Mouse (Mus musculus) kidney, embryonic 15.5 days (tissue): ENCODE measurements around the gene Phldb1. TPM values are rescaled to one million over a fixed set of nuclear protein-coding genes. Genes with fewer than 3 reads are reported as not detected.

Experiments
- ATAC-seq: fragments of 200-750 bp; cut with Nextera tagmentation; replicated peaks from 2 replicates; pipeline ENCODE4 v1.8.0; 2017; ENCODE audit warnings: moderate TSS enrichment; ENCODE audit not compliant: low FRiP score
- H3K27ac ChIP-seq: fragments of 300-500 bp; sonication (generic); 2 replicates; pipeline ENCODE4 v1.5.1; 2015; ENCODE audit warnings: mild to moderate bottlenecking, inconsistent platforms
- H3K27me3 ChIP-seq: fragments of 300-500 bp; sonication (generic); 2 replicates; pipeline ENCODE4 v1.6.1; 2015; ENCODE audit warnings: inconsistent platforms
- H3K36me3 ChIP-seq: fragments of 300-500 bp; sonication (generic); 2 replicates; pipeline ENCODE4 v1.6.1; 2015; ENCODE audit warnings: inconsistent platforms
- H3K4me1 ChIP-seq: fragments of 300-500 bp; sonication (generic); 2 replicates; pipeline ENCODE4 v1.6.1; 2015; ENCODE audit warnings: inconsistent platforms
- H3K4me2 ChIP-seq: fragments of 300-500 bp; sonication (generic); 2 replicates; pipeline ENCODE4 v1.6.1; 2015; ENCODE audit warnings: moderate library complexity, mild to moderate bottlenecking, inconsistent platforms
- H3K4me3 ChIP-seq: fragments of 300-500 bp; sonication (generic); replicated peaks from 2 replicates; pipeline ENCODE4 v1.5.1; 2015; ENCODE audit warnings: mild to moderate bottlenecking, inconsistent platforms
- H3K9ac ChIP-seq: fragments of 300-500 bp; sonication (generic); 2 replicates; pipeline ENCODE4 v1.6.1; 2015; ENCODE audit warnings: mild to moderate bottlenecking, inconsistent platforms
- H3K9me3 ChIP-seq: fragments of 300-500 bp; sonication (generic); replicated peaks from 2 replicates; pipeline ENCODE4 v1.6.1; 2016; ENCODE audit warnings: inconsistent platforms
- WGBS: fragments of 180-500 bp; shearing (Covaris S2); methylation state at CpG from one replicate; pipeline ENCODE4 v1.1.7; 2015; ENCODE audit warnings: mixed read lengths; 5-methylcytosine and 5-hydroxymethylcytosine counted together
- polyA plus RNA-seq: library from polyadenylated mRNA; unstranded; fragments of >200 nt; fragmentation: Nextera tagmentation; extraction: Ambion mirVana; gene quantifications from 2 replicates; pipeline ENCODE4 v1.2.1, GENCODE M21; 2015

The Phldb1 gene
- polyA plus RNA-seq, 1 experiment from 2014 or later: 36.4 TPM

DNA sequence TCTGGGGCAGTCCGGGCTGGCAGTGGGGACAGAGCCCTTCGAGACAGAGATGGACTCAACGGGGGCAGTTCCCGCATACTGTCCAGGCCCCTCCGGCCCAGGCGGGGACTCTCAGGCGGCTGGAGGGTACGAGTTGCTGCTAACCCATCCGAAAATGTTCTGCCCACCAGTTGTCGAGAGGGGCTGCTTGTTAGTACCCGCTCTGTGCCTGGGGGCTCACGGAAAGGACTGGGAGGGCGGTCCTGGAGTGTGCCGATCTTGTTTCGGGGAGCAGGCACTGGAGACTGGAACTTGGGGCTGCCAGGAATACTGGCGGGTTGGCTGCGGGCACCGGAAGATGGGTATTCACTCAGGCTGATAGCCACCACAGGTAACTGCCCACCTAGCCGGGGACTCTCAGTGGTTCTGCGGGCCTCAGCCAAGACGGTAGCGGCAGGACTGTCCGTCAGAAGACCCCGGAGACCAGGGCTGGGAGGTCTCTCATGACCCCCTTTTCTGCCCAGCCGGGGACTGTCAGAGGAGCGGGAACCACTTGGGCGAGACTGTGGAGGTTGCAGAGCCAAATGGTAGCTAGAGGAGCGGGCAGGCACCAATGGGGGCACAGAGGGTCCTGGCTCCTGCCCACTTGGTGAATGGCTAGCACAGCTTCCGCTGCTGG lies 19.2 kb downstream of the Phldb1 start:
- peaks cover 74% of the 10 kb centered on the region for H3K36me3 ChIP-seq
- no peak overlapping the region for H3K4me2 ChIP-seq
- 92% methylated on average over 29 of the region's 29 CpGs for WGBS
- no peak for ATAC-seq
- H3K27me3 ChIP-seq: no peaks in the 10 kb centered on the region
- H3K4me3 ChIP-seq: no peak overlapping the region
- peaks cover 17% of the 10 kb centered on the region for H3K4me1 ChIP-seq
- no peaks in the 10 kb centered on the region for H3K9me3 ChIP-seq
- H3K9ac ChIP-seq: no peak overlapping the region
- H3K27ac ChIP-seq: no peak overlapping the region

DNA sequence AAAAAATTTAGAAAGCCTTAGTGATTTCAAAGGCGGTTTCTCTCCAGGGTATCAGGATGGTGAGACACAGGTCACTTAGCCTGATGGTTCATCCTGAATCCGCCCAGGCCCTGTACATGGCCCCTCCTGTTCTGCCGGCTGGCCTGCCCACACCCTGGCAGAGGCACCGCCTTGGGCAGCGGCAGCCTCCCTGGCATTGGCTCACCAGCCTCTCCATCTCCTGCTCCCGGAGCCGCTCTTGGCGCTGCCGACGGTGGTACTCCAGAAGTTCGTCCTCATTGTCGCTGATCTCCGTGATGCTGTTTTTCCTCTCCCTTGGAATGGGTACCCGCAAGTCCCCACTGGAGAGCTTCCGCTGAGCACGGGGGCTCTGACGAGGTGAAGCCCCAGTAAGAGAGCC lies 19.9 kb downstream of the Phldb1 start:
- Histone ChIP-seq H3K9ac (no peak overlapping the region), H3K36me3 (peaks cover 81% of the 10 kb centered on the region), H3K27ac (no peak overlapping the region), H3K9me3 (no peaks in the 10 kb centered on the region), H3K27me3 (no peaks in the 10 kb centered on the region), H3K4me1 (peaks cover 9% of the 10 kb centered on the region), H3K4me3 (no peak overlapping the region), H3K4me2 (no peak overlapping the region)
- WGBS: 91% methylated on average over 17 of the region's 17 CpGs
- no peak for ATAC-seq

GRCm38 (mm10) chr9:44713574-44713973 lies 21.4 kb downstream of the Phldb1 start:
- Histone ChIP-seq H3K36me3 (peaks cover 90% of the 10 kb centered on the region), H3K9ac (no peak overlapping the region), H3K4me3 (no peak overlapping the region), H3K9me3 (no peaks in the 10 kb centered on the region), H3K27ac (no peak overlapping the region), H3K27me3 (no peaks in the 10 kb centered on the region), H3K4me1 (peaks cover 9% of the 10 kb centered on the region), H3K4me2 (no peak overlapping the region)
- WGBS: 73% methylated on average over 2 of the region's 2 CpGs
- ATAC-seq: no peak

- Histone ChIP-seq H3K4me1 (peaks cover 14% of the 10 kb centered on the region), H3K9ac (no peak overlapping the region), H3K4me2 (no peak overlapping the region), H3K27me3 (no peaks in the 10 kb centered on the region), H3K9me3 (no peaks in the 10 kb centered on the region), H3K4me3 (no peak overlapping the region), H3K36me3 (peaks cover 86% of the 10 kb centered on the region), H3K27ac (no peak overlapping the region)
- no peak for ATAC-seq
- 89% methylated on average over 6 of the region's 6 CpGs for WGBS
Measured at GRCm38 (mm10) chr9:44713080-44713479, 21.9 kb downstream of the Phldb1 start.

DNA sequence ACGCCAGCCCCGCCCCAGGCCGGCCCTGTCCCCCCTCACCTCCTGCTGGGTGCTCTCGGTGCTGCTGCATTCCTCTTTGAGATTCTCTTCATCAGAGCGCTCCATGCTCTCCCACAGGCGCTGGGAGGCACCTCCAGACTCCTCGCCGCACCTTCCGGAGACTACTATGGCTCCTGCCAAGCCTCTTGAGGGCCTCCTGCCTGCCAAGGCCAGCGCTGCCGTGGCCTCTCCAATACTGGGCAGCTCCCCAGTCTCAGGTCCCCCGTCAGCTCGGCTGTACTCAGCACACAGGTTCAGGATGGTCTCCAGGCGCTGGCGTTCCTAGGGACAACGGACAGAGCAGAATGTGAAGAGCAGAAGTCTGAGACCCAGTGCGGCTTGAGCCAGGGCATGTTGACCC lies 23.4 kb downstream of the Phldb1 start:
- no peak for ATAC-seq
- Histone ChIP-seq H3K27me3 (no peaks in the 10 kb centered on the region), H3K4me3 (no peak overlapping the region), H3K9ac (no peak overlapping the region), H3K27ac (no peak overlapping the region), H3K9me3 (no peaks in the 10 kb centered on the region), H3K4me2 (no peak overlapping the region), H3K36me3 (peaks cover 85% of the 10 kb centered on the region), H3K4me1 (peaks cover 25% of the 10 kb centered on the region)
- WGBS: 71% methylated on average over 17 of the region's 17 CpGs

- Histone ChIP-seq H3K4me3 (no peak overlapping the region), H3K4me1 (peaks cover 25% of the 10 kb centered on the region), H3K27me3 (no peaks in the 10 kb centered on the region), H3K4me2 (no peak overlapping the region), H3K36me3 (peaks cover 85% of the 10 kb centered on the region), H3K27ac (no peak overlapping the region), H3K9ac (no peak overlapping the region), H3K9me3 (no peaks in the 10 kb centered on the region)
- ATAC-seq: no peak
- 78% methylated on average over 5 of the region's 5 CpGs for WGBS
Measured at GRCm38 (mm10) chr9:44710213-44710612, 24.8 kb downstream of the Phldb1 start.

GRCm38 (mm10) chr9:44709600-44709999 lies 25.4 kb downstream of the Phldb1 start:
- H3K4me1 ChIP-seq: peaks cover 25% of the 10 kb centered on the region
- H3K9ac ChIP-seq: no peak overlapping the region
- peaks cover 85% of the 10 kb centered on the region for H3K36me3 ChIP-seq
- no peaks in the 10 kb centered on the region for H3K27me3 ChIP-seq
- H3K9me3 ChIP-seq: no peaks in the 10 kb centered on the region
- no peak overlapping the region for H3K4me2 ChIP-seq
- 61% methylated on average over 2 of the region's 2 CpGs for WGBS
- no peak for ATAC-seq
- no peak overlapping the region for H3K4me3 ChIP-seq
- no peak overlapping the region for H3K27ac ChIP-seq

GRCm38 (mm10) chr9:44708925-44709324 lies 26.1 kb downstream of the Phldb1 start:
- ATAC-seq: no peak
- H3K9me3 ChIP-seq: no peaks in the 10 kb centered on the region
- peak overlapping the region; percentile 64; the same call in 1 of the 2 replicates for H3K27ac ChIP-seq
- peak overlapping the region; percentile 91 for H3K4me2 ChIP-seq
- 20% methylated on average over 6 of the region's 6 CpGs for WGBS
- peak overlapping the region; percentile 50; the same call in 1 of the 2 replicates for H3K9ac ChIP-seq
- H3K4me3 ChIP-seq: peak overlapping the region; percentile 48
- H3K36me3 ChIP-seq: peaks cover 86% of the 10 kb centered on the region
- H3K27me3 ChIP-seq: no peaks in the 10 kb centered on the region
- H3K4me1 ChIP-seq: peaks cover 28% of the 10 kb centered on the region

GRCm38 (mm10) chr9:44708429-44708765 lies 26.6 kb downstream of the Phldb1 start:
- peak overlapping the region; percentile 50 for H3K9ac ChIP-seq
- H3K4me2 ChIP-seq: peak overlapping the region; percentile 91
- peak overlapping the region; percentile 64 for H3K27ac ChIP-seq
- peak overlapping the region; percentile 48 for H3K4me3 ChIP-seq
- H3K36me3 ChIP-seq: peaks cover 86% of the 10 kb centered on the region
- H3K4me1 ChIP-seq: peaks cover 28% of the 10 kb centered on the region
- 3% methylated on average over 22 of the region's 24 CpGs for WGBS
- ATAC-seq: peak; percentile 87
- H3K9me3 ChIP-seq: no peaks in the 10 kb centered on the region
- no peaks in the 10 kb centered on the region for H3K27me3 ChIP-seq

- ATAC-seq: peak; percentile 29; the same call in 1 of the 2 replicates
- Histone ChIP-seq H3K4me3 (peak overlapping the region; percentile 48), H3K9ac (peak overlapping the region; percentile 50), H3K4me1 (peaks cover 28% of the 10 kb centered on the region), H3K27me3 (no peaks in the 10 kb centered on the region), H3K9me3 (no peaks in the 10 kb centered on the region), H3K4me2 (peak overlapping the region; percentile 91), H3K36me3 (peaks cover 86% of the 10 kb centered on the region), H3K27ac (peak overlapping the region; percentile 64)
- 18% methylated on average over 28 of the region's 28 CpGs for WGBS
Measured at GRCm38 (mm10) chr9:44707749-44708428, 27.1 kb downstream of the Phldb1 start.

GRCm38 (mm10) chr9:44699730-44700129 lies 35.3 kb downstream of the Phldb1 start:
- H3K36me3 ChIP-seq: peaks cover 98% of the 10 kb centered on the region
- H3K27me3 ChIP-seq: no peaks in the 10 kb centered on the region

GRCm38 (mm10) chr9:44699196-44699595 lies 35.8 kb downstream of the Phldb1 start:
- H3K4me3 ChIP-seq: no peak overlapping the region
- no peaks in the 10 kb centered on the region for H3K27me3 ChIP-seq
- WGBS: 91% methylated on average over 10 of the region's 10 CpGs
- H3K36me3 ChIP-seq: peaks cover 98% of the 10 kb centered on the region
- peaks cover 12% of the 10 kb centered on the region; the same call in 1 of the 2 replicates for H3K4me1 ChIP-seq
- no peak for ATAC-seq
- H3K9ac ChIP-seq: no peak overlapping the region
- no peak overlapping the region for H3K27ac ChIP-seq
- H3K4me2 ChIP-seq: no peak overlapping the region
- H3K9me3 ChIP-seq: no peaks in the 10 kb centered on the region

More at GRCm38 (mm10) chr9:44699730-44700129, 35.3 kb downstream of the Phldb1 start:
- no peak overlapping the region for H3K9ac ChIP-seq
- no peak overlapping the region for H3K4me2 ChIP-seq
- H3K4me3 ChIP-seq: no peak overlapping the region
- 69% methylated on average over 5 of the region's 5 CpGs for WGBS
- peaks cover 13% of the 10 kb centered on the region; the same call in 1 of the 2 replicates for H3K4me1 ChIP-seq
- no peak for ATAC-seq
- H3K9me3 ChIP-seq: no peaks in the 10 kb centered on the region
- no peak overlapping the region for H3K27ac ChIP-seq
